Mouse (Mus musculus): Measurements from ENCODE around the gene Cct8l1. TPM values are rescaled to one million over a fixed set of nuclear protein-coding genes. Genes with fewer than 3 reads are reported as not detected.

Gene Cct8l1
- polyA plus RNA-seq, 1 experiment, result 108 TPM

DNA sequence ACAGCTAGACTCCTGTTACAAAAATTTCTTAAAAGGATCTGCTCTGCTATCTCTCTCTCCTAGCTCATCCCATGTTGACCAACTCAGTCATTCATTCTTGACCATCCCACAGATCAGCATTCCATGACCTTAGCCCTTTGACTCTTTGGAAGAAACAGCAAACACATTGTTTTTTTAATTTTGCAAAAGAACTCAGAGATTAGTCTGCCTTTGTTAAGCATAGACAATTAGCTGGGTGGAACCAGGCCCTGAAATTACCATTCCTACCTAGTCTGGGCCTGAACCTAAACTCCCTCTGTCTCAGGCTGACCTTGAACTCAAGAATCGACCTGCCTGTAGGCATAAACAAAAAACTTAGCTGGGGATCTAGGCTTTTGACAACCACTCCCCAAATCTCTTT, 38.8 kb downstream of the Cct8l1 start:
- H3K27ac ChIP-seq (ENCODE audit: control insufficient read depth, insufficient read depth, low read depth, low read length), result no peak overlapping the region
- H3K4me3 ChIP-seq (ENCODE audit: control insufficient read depth, low read depth, low read length), result no peak overlapping the region
- no peaks in the 10 kb centered on the region for H3K36me3 ChIP-seq (ENCODE audit: control insufficient read depth, insufficient read depth, low read length)
- H3K27me3 ChIP-seq (ENCODE audit: control insufficient read depth, insufficient read depth, low read length), result no peaks in the 10 kb centered on the region
- no peaks in the 10 kb centered on the region for H3K4me1 ChIP-seq (ENCODE audit: control insufficient read depth, insufficient read depth, low read length)
- TF ChIP-seq CTCF (IDR thresholded peaks at IDR 0.05; ENCODE audit: control insufficient read depth, insufficient read depth, insufficient replicate concordance, low read depth, low read length) (no peak), POLR2A (IDR thresholded peaks at IDR 0.05; ENCODE audit: control insufficient read depth, low read depth, low read length) (no peak)

DNA sequence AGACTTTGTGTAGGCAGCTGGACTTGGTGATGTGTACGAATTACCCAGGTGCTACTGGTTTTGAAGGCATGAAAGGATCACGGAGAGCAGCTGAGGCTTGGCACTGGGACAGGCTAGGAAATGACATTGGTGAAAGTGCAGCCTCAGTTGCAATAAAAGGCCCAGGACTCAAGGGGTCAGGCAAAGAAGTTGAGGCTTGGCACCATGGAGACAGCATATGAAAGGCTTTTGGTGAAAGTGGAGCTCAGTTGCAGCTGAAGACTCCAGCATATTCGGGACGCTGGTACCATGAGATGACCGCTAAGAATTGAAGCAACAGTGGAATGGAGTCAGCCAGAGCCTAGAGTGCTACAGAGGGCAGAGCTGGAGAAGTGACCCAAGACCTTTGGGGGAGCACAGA, 39.8 kb downstream of the Cct8l1 start:
- no peaks in the 10 kb centered on the region for H3K27me3 ChIP-seq (ENCODE audit: control insufficient read depth, insufficient read depth, low read length)
- no peak overlapping the region for H3K27ac ChIP-seq (ENCODE audit: control insufficient read depth, insufficient read depth, low read depth, low read length)
- no peak for TF ChIP-seq POLR2A (IDR thresholded peaks at IDR 0.05; ENCODE audit: control insufficient read depth, low read depth, low read length)
- TF ChIP-seq CTCF (IDR thresholded peaks at IDR 0.05; ENCODE audit: control insufficient read depth, insufficient read depth, insufficient replicate concordance, low read depth, low read length), result no peak
- no peaks in the 10 kb centered on the region for H3K36me3 ChIP-seq (ENCODE audit: control insufficient read depth, insufficient read depth, low read length)
- H3K4me1 ChIP-seq (ENCODE audit: control insufficient read depth, insufficient read depth, low read length), result no peaks in the 10 kb centered on the region
- no peak overlapping the region for H3K4me3 ChIP-seq (ENCODE audit: control insufficient read depth, low read depth, low read length)

DNA sequence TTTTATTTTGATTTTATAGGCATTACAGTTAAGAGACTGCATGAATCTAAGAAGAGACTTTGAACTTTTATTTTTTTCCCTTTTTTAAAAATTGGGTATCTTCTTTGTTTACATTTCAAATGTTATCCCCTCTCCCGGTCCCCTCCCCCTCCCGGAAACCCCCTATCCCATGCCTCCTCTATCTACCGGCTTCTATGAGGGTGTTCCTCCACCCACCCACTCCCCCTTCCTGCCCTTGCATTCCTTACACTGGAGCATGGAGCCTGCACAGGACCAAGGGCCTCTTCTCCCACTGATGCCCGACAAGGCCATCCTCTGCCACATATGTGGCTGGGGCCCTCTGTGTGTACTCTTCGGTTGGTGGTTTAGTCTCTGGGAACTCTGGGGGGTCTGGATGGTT, 40.5 kb downstream of the Cct8l1 start:
- Histone ChIP-seq H3K36me3 (ENCODE audit: control insufficient read depth, insufficient read depth, low read length) (no peaks in the 10 kb centered on the region), H3K4me3 (ENCODE audit: control insufficient read depth, low read depth, low read length) (no peak overlapping the region), H3K4me1 (ENCODE audit: control insufficient read depth, insufficient read depth, low read length) (no peaks in the 10 kb centered on the region), H3K27ac (ENCODE audit: control insufficient read depth, insufficient read depth, low read depth, low read length) (no peak overlapping the region), H3K27me3 (ENCODE audit: control insufficient read depth, insufficient read depth, low read length) (no peaks in the 10 kb centered on the region)
- TF ChIP-seq CTCF (IDR thresholded peaks at IDR 0.05; ENCODE audit: control insufficient read depth, insufficient read depth, insufficient replicate concordance, low read depth, low read length) (no peak), POLR2A (IDR thresholded peaks at IDR 0.05; ENCODE audit: control insufficient read depth, low read depth, low read length) (no peak)

Other genes starting within 250 kb of the Cct8l1 start
- 7.3 and 7.7 TPM in 2 replicates for gene Kmt2c, start 17.3 kb upstream of the Cct8l1 start, polyA plus RNA-seq (2012; rRNA removed)
- gene Xrcc2, start 189.8 kb downstream of the Cct8l1 start, polyA plus RNA-seq (2012; rRNA removed), result 16.2 and 17.7 TPM in 2 replicates
- 1.7 and 2.0 TPM in 2 replicates for gene Actr3b, start 243.9 kb downstream of the Cct8l1 start, polyA plus RNA-seq (2012; rRNA removed)